Mouse (Mus musculus) heart, postnatal 0 days (tissue): ENCODE data around the gene Fnbp1.

Experiments
- CTCF ChIP-seq: IDR thresholded peaks from 2 replicates; pipeline ENCODE4 v1.5.1; 2016; ENCODE audit warnings: antibody characterized with exemption, control low read depth, low read depth
- EP300 ChIP-seq: IDR thresholded peaks from 2 replicates; pipeline ENCODE4 v1.6.1; 2016; ENCODE audit warnings: antibody characterized with exemption, low read depth

GRCm38 (mm10) chr2:31164841-31165455, 23.1 kb upstream of the Fnbp1 start:
- TF ChIP-seq CTCF (no peak), EP300 (no peak)
